Mouse (Mus musculus): Measurements from ENCODE around the gene Tas1r3.

Tas1r3 gene

DNA sequence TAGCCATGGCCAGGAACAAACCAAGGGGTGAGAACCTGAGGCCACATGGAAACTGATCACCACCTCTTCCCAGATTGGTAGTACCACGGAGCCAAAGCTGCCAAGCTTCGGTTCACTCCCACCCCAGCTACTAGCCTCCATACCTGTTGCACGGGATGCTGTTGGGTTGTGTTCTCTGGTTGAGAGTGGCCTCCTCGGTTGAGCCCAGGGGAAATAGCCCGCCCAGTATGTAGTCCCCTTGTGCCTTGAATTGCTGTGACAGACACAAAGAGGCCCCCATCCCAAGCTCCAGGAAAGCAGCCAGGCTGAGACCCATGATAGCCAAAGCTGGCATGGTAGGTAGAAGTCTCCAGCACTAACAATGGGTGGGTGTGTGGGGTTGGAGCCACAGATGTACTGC is at the start of gene Tas1r3:
Tas1r3 (minus strand) TSS at position 362 of the 400 bp plus-strand sequence.
- no peak for DNase-seq (ENCODE audit: inconsistent age in 2 of 2, low spot score in 1 of 2)

DNA sequence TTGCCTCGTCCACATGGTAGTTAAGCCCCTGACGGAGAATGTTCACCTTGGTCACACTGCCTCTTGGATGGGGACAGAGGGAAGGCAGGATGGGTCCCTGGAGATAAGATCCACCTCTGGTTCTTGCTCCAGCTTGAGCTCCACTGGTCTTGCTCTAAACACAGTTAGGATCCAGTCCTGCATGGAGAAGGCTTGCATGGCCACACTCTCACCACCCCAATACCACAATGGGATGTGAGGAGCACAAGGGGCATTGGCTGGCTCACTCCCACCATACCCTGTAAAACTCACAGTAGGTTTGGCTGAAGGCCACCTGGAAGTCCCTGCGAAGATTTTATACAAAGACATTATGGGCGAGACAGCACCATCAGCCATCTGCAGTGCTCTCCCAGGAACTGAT is 45.6 kb upstream of the Tas1r3 start:
- no peak for DNase-seq (ENCODE audit: inconsistent age in 2 of 2, low spot score in 1 of 2)

DNA sequence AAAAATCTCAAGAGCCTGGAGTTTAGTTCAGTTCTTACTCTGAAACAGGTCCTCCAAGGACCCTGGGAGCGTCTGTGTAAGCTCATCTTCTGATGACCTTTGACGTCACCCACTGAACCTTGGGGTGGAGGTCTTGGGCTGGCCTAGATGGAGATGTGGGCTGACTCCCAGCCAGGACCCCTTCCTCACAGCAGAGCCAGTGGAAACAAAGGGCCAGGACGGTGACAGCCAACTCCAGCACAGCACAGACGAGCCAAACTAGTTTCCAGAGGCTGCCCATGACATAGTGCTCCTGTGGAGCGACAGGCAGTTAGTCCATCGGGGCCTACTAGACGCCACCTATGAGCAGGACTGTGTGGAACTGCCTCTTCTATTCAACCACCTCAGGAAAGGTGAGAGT is 45.1 kb upstream of the Tas1r3 start:
- peak; percentile 3 to 39 for DNase-seq (ENCODE audit: inconsistent age in 2 of 2, low spot score in 1 of 2)

DNA sequence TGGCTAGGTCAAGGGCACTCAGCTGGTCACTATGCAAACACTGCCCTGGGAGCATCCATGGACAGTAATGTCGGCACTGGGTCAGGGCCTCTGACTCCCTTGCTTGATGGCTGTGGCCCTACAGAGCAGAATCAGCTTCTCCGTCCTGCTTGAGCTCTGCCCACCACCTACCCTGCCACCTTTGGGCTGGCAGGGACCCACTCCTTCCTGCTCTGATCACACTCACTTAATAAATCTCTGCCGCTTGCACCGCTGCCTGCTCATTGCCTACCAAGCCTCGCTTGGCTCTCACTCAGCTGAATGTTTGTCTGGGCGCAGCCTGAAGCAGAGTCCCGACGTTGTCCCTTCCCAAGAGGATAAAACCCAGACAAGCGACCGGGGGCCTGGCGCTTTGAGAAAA is 43.8 kb upstream of the Tas1r3 start:
- peak; percentile 7 to 53 for DNase-seq (ENCODE audit: inconsistent age in 2 of 2, low spot score in 1 of 2)

DNA sequence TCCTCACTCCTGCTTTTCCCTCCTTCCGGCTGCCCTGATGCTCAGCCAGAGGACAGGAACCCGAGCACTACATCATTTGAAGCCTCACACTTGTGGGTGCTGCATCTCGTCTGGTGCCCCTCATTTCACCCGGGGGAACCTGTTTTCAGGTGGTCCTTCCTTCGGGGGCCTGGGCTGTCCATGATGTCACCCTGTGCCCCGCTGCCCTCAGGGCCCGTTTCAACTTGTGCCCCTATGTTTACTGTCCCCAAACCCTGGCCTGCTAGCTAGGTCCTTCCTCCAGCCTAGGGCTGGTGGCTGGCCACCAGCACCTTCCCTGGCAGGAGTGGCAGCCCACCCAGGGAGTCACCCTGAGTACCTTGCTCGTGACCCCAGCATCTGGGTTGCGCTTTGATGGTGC is 43.0 kb upstream of the Tas1r3 start:
- peak; percentile 5 to 18 for DNase-seq (ENCODE audit: inconsistent age in 2 of 2, low spot score in 1 of 2)

DNA sequence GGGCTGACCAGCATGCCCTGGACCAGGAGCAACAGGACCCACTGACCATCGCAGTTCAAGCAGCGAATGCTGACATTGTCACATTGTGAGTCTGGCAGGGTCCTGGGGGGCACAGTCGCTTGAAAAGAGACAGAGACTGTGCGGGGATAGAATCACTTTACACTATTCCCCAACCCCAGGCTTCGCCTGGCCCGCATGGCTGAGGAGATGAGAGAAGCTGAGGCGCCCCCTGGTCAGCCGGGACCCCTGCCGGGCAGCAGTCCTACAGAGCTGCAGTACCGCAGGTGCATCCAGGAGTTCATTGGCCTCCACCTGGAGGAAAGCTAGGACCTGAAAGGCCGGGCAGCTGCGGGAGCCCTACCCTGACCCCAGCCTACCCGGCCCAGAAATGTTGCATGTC is 42.5 kb upstream of the Tas1r3 start:
- DNase-seq (ENCODE audit: inconsistent age in 2 of 2, low spot score in 1 of 2) = peak in 1 of 2 experiments; percentile 16

DNA sequence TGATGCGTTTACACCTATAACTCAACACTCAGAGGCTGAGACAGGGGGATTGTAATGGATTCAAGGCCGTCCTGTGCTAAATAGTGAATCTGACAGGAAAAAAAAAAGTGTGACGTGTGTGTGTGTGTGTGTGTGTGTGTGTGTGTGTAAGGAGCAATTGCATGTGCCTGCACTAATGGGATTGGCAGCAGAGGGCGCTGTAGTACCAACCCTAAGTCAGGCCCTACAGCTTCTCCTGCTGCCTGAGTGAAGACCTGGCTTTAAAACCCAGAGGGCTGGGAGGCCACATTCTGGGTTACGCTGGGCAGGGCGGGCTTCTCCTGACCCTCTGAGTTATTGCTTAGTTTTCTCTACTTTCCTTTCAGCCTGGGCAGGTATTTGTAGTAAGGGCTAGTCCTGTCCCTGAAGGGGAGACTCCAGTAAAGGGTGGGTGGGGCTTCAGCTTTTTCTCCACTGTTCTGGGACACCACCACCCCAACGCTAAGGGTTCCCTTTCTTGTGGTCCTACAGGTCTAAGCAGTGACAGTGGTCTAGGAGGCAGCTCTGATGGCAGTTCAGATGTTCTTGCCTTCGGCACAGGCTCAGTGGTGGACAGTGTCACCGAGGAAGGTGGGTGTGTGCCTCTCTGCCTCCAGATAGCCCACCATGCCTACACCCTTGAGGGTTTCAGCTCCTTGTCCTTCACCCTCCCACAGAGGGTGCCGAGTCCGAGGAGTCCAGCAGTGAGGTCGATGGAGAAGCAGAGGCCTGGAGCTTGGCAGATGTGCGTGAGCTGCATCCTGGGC is 41.3 kb upstream of the Tas1r3 start:
- peak; percentile 17 to 53 for DNase-seq (ENCODE audit: inconsistent age in 2 of 2, low spot score in 1 of 2)

DNA sequence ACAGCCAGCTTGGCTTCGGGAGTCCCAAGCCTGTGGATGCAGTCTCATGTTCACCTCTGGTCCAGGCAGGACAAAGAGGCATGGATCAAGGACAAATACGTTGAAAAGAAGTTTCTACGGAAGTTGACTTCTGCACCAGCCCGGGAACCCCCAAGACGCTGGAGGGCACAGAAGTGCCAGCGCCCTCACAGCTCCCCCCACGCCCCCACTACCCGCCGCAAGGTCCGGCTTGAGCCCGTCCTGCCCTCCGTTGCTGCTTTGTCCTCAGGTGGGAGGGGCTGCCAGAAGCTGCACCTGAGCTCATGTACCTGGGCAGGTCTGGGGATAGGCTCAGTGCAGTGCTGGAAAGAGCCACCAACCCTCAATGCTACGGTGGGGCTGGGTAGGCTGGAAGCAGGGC is 40.1 kb upstream of the Tas1r3 start:
- peak in 1 of 2 experiments; percentile 27 for DNase-seq (ENCODE audit: inconsistent age in 2 of 2, low spot score in 1 of 2)

DNA sequence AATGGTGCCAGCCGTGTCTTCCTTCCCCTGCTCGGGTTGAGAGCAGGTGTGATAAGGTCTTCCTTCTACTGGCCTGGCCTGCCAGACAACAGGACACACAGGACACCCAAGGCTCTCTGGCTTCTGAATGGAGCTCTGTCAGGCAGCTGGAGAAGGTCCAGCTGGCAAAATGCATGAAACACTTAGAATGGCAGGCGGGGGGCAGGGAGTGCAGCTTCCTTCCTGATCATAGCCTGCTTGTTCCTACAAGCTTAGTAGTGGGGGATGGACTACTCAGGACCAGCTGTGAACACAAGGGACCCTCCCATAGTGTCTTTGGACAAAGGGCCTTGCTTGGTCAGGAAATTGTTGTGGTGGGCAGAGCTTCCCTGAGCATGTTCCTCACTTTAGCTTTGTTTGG is 38.0 kb upstream of the Tas1r3 start:
- peak; percentile 30 to 49 for DNase-seq (ENCODE audit: inconsistent age in 2 of 2, low spot score in 1 of 2)

DNA sequence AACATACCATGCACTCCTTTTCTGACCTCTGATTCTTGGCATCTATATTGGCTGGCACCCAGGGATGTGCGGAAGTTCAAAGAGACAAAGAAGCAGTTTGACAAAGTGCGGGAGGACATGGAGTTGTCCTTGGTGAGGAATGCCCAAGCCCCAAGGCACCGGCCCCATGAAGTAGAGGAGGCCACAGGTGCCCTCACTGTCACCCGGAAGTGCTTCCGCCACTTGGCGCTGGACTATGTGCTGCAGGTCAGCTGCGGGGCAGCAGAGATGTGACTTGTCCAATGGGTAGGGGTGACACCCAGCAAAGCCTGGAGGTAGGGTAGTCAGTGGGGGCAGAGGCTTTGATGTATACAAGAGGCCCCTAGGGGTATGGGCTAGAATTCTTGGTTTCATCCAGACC is 36.2 kb upstream of the Tas1r3 start:
- peak; percentile 11 to 35 for DNase-seq (ENCODE audit: inconsistent age in 2 of 2, low spot score in 1 of 2)

DNA sequence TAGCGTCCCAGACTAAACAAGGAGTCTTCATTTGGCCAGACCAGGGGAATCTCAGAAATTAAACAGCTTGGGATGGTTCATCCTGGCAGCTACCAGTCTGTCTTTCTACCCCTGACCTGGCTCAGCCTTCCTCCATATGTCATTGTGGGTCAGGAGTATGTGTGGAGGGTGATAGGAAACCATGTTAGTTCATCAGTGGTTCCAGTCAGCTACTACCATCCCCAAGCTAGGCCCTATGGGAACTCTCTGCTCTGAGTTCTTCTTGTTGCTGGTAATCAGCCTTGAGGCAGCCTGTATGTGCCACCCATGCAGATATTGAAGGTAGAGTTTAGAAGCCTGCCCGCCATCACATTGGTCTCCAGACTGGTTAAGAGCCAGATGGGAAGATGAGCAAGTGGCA is 35.2 kb upstream of the Tas1r3 start:
- no peak for DNase-seq (ENCODE audit: inconsistent age in 2 of 2, low spot score in 1 of 2)

DNA sequence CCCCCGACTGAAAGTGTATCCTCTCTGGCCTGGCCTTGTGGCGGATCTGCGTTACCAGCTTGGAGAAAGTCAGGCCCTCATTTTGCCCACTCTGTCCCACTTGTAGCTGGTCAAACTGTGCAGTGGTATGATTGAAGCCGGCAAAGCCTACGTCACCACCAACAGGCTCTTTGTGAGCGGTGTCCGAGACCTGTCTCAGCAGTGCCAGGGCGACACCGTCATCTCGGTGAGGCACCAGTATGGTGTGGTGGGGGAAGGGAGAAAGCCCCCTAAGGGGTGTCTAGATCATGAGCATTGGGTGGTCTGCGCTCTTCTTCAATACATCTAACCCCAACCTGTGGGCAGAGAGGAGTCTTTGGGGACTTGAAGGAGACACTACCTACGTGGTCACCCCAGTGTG is 33.3 kb upstream of the Tas1r3 start:
- DNase-seq (ENCODE audit: inconsistent age in 2 of 2, low spot score in 1 of 2) = no peak

DNA sequence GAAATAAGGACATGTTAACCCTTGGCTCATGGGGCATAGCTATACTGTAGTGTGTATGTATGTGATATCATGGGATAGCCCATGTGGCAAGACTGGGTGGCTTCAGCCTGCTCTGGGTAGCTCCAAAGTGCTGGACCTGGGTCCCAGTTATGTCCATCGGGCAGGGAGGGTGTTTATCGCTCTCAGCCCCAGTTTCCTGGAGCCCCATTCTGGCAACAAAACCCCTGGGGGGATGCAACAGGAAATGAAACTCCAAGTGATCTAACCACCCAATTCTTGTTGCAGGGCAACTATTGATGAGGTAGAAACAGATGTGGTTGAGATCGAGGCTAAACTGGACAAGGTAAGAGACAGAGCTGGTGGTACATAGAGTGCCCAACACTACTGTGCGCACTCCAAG is 32.7 kb upstream of the Tas1r3 start:
- DNase-seq (ENCODE audit: inconsistent age in 2 of 2, low spot score in 1 of 2) = peak; percentile 3 to 17

DNA sequence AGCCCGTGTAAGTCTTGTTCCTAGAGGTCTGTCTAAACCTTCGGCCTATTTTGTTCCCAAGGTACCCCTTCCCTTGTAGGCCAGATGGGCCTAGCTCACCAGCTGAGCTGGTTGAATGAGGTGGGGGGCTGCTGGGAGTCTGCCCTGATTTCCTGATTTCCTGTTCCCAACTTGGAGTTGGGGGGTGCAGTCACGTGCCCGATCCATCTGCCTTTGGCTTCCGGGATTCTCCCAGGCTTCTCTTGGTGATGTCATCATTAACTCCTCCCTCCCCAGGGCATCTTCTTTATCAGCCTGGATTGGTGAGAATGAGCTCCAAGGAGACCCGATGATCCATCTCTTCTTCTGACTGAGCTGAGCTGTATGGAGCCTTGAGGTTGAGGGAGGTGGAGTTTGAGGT is 32.1 kb upstream of the Tas1r3 start:
- peak; percentile 68 to 84 for DNase-seq (ENCODE audit: inconsistent age in 2 of 2, low spot score in 1 of 2)

DNA sequence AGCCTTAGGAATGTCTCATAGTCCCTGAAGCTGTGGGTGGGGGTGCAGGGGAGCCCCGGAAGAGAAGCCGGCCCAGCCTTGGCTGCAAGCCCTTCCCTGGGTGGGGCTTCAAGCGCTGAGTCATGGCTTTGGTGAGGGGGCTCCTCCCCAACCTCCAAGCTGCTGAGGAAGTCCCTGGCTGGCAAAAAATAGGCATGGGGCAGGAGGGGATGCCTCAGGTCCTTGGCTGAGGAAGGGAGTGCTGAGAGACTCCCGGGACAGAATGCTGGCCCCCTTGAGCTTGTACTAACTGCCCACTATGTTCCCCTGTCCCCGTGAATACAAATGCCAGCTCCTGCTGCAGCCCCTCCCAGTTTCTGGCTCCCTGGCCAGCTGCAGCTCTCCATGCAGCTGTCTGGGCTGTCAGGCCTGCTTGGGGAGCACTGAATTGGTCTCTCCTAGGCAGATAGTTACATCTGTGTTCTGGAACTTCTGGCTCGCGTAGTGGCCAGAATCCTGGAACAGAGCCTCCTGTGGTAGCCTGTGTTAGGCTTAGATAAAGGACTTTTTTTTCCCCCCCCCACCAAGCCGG is 31.2 kb upstream of the Tas1r3 start:
- DNase-seq (ENCODE audit: inconsistent age in 2 of 2, low spot score in 1 of 2) = peak; percentile 82 to 90

DNA sequence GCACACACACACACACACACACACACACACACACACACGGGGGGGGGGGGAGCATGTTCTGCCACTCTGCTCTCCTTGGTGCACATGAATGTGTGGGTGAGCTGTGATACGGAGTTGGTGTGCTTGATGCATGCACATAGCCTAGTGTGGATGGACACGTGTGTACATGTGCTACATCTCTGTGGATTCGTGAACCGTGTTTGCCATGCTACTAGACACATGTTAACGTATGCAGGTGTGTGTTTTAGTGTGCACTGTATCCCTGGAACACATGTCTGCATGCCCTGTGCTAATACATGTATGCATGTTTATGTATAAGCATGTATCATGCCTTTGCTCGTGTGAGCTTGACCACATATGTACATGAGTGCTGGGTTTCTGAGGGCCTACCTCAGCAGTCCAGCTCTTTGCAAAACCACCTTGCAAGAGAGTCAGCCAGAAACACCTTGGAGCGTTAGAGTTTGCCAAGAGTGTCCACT is 30.1 kb upstream of the Tas1r3 start:
- DNase-seq (ENCODE audit: inconsistent age in 2 of 2, low spot score in 1 of 2) = peak; percentile 8 to 34

DNA sequence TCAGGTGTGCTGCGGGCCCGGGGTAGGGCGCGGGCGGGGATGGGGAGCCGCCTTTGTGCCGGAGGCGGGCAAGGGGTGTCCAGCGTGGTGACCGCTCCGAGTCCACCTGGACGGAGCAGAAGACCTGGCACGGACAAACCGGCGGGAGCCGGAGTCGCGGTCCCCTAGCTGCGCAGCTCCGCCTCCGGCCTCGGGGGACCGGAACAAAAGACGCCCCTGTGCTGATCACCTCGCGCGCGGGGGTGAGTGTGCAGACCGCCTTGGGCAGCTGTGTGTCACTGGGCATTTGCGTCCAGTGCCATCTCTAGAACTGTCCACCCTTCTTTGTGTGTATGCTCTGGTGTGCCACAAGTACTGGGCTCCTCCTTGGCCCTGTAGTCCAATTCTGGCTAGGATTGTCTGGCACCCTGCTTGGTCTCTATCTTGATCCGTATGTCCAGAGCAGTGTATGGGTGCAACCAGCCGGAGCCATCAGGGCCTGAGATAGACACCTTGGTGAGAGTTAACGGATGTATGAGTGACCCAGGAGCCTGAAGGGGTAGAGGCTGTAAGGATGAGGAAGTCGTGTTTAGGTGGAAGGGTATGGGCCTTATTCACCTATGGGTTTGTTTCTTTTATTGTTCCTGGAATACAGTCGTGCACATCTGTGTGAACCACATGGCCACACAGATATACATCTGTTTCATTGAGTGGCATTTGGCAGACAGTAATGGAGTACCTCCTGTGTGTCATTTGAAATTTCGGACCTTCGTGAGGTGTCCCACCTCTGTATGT is 29.5 kb upstream of the Tas1r3 start:
- DNase-seq (ENCODE audit: inconsistent age in 2 of 2, low spot score in 1 of 2) = peak; percentile 64 to 83

DNA sequence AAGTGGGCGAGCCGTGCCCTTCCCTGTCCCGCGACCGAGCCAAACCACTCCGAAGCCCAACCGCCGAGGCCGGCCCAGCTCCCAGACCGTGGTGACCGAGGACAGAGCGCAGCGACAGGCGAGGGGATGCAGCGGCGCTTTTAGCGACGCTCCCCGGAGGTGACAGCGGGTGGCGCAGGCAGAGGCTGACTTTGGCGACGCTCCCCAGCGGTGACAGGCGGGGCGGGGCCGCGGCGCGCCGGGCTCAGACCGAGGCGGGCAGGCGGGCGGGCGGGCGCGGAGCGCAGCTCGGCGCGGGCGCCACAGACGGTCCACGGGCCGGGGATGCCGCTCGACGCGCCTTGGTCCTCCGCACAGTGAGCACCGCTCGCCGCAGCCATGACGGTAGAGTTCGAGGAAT is 28.9 kb upstream of the Tas1r3 start:
- DNase-seq (ENCODE audit: inconsistent age in 2 of 2, low spot score in 1 of 2) = peak; percentile 89 to 95

DNA sequence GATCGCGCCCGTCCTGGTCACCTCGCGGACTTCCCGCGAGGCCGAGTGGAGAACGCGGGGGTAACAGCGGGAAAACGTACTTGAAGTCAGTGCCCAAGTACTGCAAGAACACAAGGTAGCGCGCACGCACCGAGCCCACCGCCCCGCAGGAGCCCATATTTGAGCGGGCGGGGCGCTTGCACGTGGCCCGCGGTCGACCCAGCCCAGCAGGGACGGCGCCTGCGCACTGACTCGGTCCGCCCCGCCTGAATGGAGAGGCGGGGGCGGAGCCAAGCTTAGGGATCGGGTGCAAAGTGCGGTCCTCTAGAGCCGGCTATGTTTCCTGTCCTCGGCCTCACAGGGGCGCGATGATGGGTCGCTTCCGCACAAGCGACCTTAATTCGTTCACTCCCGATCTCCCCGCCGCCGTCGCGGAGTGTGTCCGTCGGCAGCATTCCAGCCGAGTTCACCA is 28.4 kb upstream of the Tas1r3 start, which contains the start of the genes Pusl1 and Acap3:
Pusl1 (minus strand) TSS at position 231 of the 451 bp plus-strand sequence.
Acap3 (plus strand) TSS at position 272 of the 451 bp plus-strand sequence.
- DNase-seq (ENCODE audit: inconsistent age in 2 of 2, low spot score in 1 of 2) = peak; percentile 96 to 98

DNA sequence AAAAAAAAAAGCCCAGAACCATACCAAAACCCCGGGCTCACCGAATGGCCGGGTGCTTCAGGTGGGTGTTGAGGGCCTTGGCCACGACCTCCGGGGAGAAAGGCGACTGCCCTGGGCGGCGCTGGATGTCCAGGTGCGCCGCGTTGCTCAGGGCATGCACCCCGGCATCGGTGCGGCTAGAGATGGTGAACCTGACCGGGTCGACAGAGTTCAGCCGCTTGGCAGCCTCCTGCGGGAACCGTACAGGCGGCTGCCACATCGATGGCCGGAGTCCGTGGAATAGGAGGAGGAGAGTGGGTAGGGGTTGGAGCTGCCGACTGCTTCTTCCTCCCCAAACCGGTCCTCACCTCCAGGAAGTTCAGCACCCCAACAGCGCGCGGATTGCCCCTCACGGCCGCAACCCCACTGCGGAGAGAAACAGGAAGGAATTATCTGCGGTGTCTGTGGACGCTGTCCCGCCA is 27.9 kb upstream of the Tas1r3 start:
- DNase-seq (ENCODE audit: inconsistent age in 2 of 2, low spot score in 1 of 2) = no peak

DNA sequence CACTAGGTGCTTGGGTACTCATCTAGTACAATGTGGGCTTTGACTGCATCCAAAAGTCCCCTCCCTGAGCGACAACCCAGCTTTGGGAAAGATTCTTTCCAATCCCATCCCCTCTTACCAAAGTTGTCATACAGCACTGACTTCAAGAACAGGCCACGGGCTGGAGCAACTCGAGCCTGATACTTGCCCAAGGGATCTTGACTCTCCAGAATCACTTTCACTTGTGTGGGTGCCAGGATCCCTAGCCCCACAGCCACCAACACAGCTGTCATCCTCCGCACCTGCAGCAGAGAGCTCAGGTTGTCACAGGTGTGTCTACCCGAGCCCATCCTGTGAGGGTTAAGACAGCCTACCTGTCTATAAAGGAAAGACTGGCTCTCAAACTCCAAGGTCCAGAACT is 26.2 kb upstream of the Tas1r3 start:
- no peak for DNase-seq (ENCODE audit: inconsistent age in 2 of 2, low spot score in 1 of 2)
